Comparison of ENCODE assay signal across 9 mouse cellular contexts in genomic region chr12:71933989-71934645, GRCm38 (mm10).
DNase-seq lines count a peak whose midpoint lies in the region; ATAC-seq lines count a peak whose summit lies in the region.
"Had no signal": no experiment of that assay in that cellular context is flagged by ENCODE, and none has a peak within 500 bp of the region (broad histone marks: within the 10 kb centered on the region; RNA-seq: fewer than 3 reads in every experiment).

No protein-coding gene starts in this region.

- DNase-seq in hindbrain, embryonic 14.5 days (ENCODE audit: low spot score) = no peak
- no peak for DNase-seq in hindbrain, embryonic 11.5 days (ENCODE audit: low spot score)
- DNase-seq in right cerebral cortex, postnatal 10 days (ENCODE audit: low spot score in 2 of 2) = peak; percentile 50 to 61
- no peak for DNase-seq in right cerebral cortex, adult 2 months (ENCODE audit: low spot score in 2 of 2)
- no peak for DNase-seq in urinary bladder, postnatal 25 days (ENCODE audit: low spot score)
- DNase-seq in cerebellum, adult 18-20 months = no peak
- DNase-seq: adrenal gland, adult 2 months had no signal

- WGBS in hindbrain, embryonic 14.5 days = 66% methylated on average over 6 of the region's 6 CpGs
- WGBS in hindbrain, embryonic 11.5 days = 94% methylated on average over 6 of the region's 6 CpGs
- 31% methylated on average over 6 of the region's 6 CpGs for WGBS in heart, embryonic 15.5 days
- 73% methylated on average over 6 of the region's 6 CpGs for WGBS in neural tube, embryonic 14.5 days

- ATAC-seq in hindbrain, embryonic 14.5 days (ENCODE audit: low FRiP score) = no peak; the same call in 1 of the 2 replicates
- no peak for ATAC-seq in hindbrain, embryonic 11.5 days (ENCODE audit: low FRiP score)
- ATAC-seq in heart, embryonic 15.5 days (replicated peaks; ENCODE audit: insufficient number of reproducible peaks, insufficient read depth, low FRiP score, low read depth) = no peak
- peak; percentile 51; the same call in 1 of the 2 replicates for ATAC-seq in neural tube, embryonic 14.5 days (ENCODE audit: low read depth)

- H3K4me2 ChIP-seq in hindbrain, embryonic 14.5 days (replicated peaks) = no peak overlapping the region
- H3K4me2 ChIP-seq in hindbrain, embryonic 11.5 days (replicated peaks; ENCODE audit: low read depth, low read length) = no peak overlapping the region
- H3K4me2 ChIP-seq in heart, embryonic 15.5 days = peak overlapping the region; percentile 5; the same call in 1 of the 2 replicates
- H3K4me2 ChIP-seq in neural tube, embryonic 14.5 days (ENCODE audit: low read depth, low read length) = no peak overlapping the region

- H3K4me3 ChIP-seq in hindbrain, embryonic 14.5 days (replicated peaks; ENCODE audit: low read length) = no peak overlapping the region
- no peak overlapping the region for H3K4me3 ChIP-seq in hindbrain, embryonic 11.5 days (ENCODE audit: low read depth, low read length)
- H3K4me3 ChIP-seq in heart, embryonic 15.5 days = no peak overlapping the region
- no peak overlapping the region for H3K4me3 ChIP-seq in neural tube, embryonic 14.5 days (ENCODE audit: low read depth, low read length)

- peaks cover 22% of the 10 kb centered on the region for H3K36me3 ChIP-seq in hindbrain, embryonic 14.5 days (replicated peaks; ENCODE audit: control insufficient read depth, insufficient read depth)
- no peaks in the 10 kb centered on the region for H3K36me3 ChIP-seq in hindbrain, embryonic 11.5 days (ENCODE audit: control insufficient read depth, insufficient read depth, low read length)
- H3K36me3 ChIP-seq in heart, embryonic 15.5 days = no peaks in the 10 kb centered on the region
- H3K36me3 ChIP-seq in neural tube, embryonic 14.5 days (ENCODE audit: control insufficient read depth, insufficient read depth, low read length) = no peaks in the 10 kb centered on the region

- no peak overlapping the region for H3K9ac ChIP-seq in hindbrain, embryonic 14.5 days
- H3K9ac ChIP-seq in hindbrain, embryonic 11.5 days (ENCODE audit: low read depth, low read length) = no peak overlapping the region
- no peak overlapping the region for H3K9ac ChIP-seq in heart, embryonic 15.5 days
- H3K9ac ChIP-seq in neural tube, embryonic 14.5 days (replicated peaks; ENCODE audit: low read depth, low read length) = no peak overlapping the region

- no peaks in the 10 kb centered on the region for H3K9me3 ChIP-seq in hindbrain, embryonic 14.5 days (ENCODE audit: control insufficient read depth, low read length)
- H3K9me3 ChIP-seq in hindbrain, embryonic 11.5 days (ENCODE audit: control insufficient read depth, low read length) = no peaks in the 10 kb centered on the region
- H3K9me3 ChIP-seq in heart, embryonic 15.5 days (replicated peaks) = no peaks in the 10 kb centered on the region
- H3K9me3 ChIP-seq in neural tube, embryonic 14.5 days (ENCODE audit: control insufficient read depth, low read length) = no peaks in the 10 kb centered on the region

- peak overlapping the region; percentile 0; the same call in 1 of the 2 replicates for H3K27ac ChIP-seq in hindbrain, embryonic 14.5 days
- H3K27ac ChIP-seq in hindbrain, embryonic 11.5 days (ENCODE audit: low read depth, low read length) = no peak overlapping the region
- peak overlapping the region; percentile 95 for H3K27ac ChIP-seq in heart, embryonic 15.5 days
- H3K27ac ChIP-seq in neural tube, embryonic 14.5 days (ENCODE audit: low read depth, low read length) = no peak overlapping the region; the same call in 1 of the 2 replicates

- H3K27me3 ChIP-seq in hindbrain, embryonic 14.5 days (ENCODE audit: control insufficient read depth, insufficient read depth, low read length) = no peaks in the 10 kb centered on the region
- H3K27me3 ChIP-seq in hindbrain, embryonic 11.5 days (ENCODE audit: control insufficient read depth, insufficient read depth, low read length) = no peaks in the 10 kb centered on the region
- H3K27me3 ChIP-seq in heart, embryonic 15.5 days = no peaks in the 10 kb centered on the region
- H3K27me3 ChIP-seq in neural tube, embryonic 14.5 days (ENCODE audit: control insufficient read depth, insufficient read depth, low read length) = no peaks in the 10 kb centered on the region

- H3K4me1 ChIP-seq in hindbrain, embryonic 14.5 days (replicated peaks; ENCODE audit: control insufficient read depth, insufficient read depth, low read length) = peaks cover 7% of the 10 kb centered on the region
- H3K4me1 ChIP-seq in hindbrain, embryonic 11.5 days (replicated peaks; ENCODE audit: control insufficient read depth, insufficient read depth, low read length) = no peaks in the 10 kb centered on the region
- H3K4me1 ChIP-seq in heart, embryonic 15.5 days (replicated peaks) = peaks cover 72% of the 10 kb centered on the region
- H3K4me1 ChIP-seq in neural tube, embryonic 14.5 days (ENCODE audit: control insufficient read depth, insufficient read depth, low read length) = 0 out of 2 replicates have a peak, but pooled peaks cover 2% of the 10 kb centered on the region

Comparison
In these comparisons a context has a peak if more than half of its experiments do, and no peak if none do; other contexts are left out.
1. DNase-seq: peak in right cerebral cortex, postnatal 10 days (2 of 2); none in hindbrain, embryonic 14.5 days (single experiment), hindbrain, embryonic 11.5 days (single experiment), right cerebral cortex, adult 2 months (0 of 2), urinary bladder, postnatal 25 days (single experiment) and cerebellum, adult 18-20 months (0 of 2).
2. H3K27ac ChIP-seq: peak in hindbrain, embryonic 14.5 days (single experiment) and heart, embryonic 15.5 days (single experiment); none in hindbrain, embryonic 11.5 days (single experiment) and neural tube, embryonic 14.5 days (single experiment).